Mouse (Mus musculus): ENCODE data around the gene Hoxb5. TPM values are rescaled to one million over a fixed set of nuclear protein-coding genes. Genes with fewer than 3 reads are reported as not detected.

Gene Hoxb5
- polyA plus RNA-seq, 1 experiment from 2014 or later, result 2.4 TPM

DNA sequence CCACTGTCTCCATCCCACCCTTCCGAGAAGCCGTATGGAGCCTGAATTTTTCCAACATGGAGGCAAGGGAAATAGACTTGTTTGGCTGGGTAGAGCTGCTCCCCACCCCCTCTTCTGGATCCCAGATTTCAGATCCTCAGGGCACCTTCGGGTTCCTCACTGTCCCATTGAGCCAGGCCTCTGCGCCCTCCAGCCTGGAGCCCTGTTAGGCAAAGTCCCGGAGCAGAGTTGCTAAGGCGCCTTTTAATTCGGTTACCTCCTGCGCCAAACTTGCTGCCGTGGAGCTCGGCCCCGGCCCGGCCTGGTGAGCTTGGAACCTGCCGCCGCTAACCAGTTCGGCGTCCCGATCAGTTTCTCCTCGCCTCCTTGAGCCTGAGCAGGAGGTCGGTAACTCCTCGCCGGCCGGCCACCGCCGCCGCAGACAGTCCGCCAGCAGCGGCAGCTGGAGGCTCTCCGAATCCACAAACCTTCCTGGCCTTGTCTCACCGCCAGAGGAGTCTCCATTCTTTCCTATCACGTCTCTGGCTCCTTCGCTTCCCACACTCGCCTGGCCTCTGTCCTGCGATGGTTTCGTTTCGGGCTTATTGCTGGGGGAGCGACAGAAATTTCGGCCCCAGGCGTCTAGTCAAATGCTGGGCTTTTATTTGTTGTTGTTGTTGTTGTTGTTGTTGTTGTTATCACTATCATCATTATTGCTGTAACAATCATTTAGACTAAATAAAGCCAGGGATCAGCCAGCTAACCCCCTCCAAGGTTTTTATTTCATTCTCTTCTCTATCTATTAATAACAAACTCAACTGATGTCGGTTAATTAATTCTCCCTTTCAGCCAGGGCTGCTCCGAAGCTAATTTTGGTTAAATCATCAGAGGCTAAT lies 38.8 kb downstream of the Hoxb5 start:
- under 1% methylated on average over 40 of the region's 40 CpGs for WGBS (ENCODE audit: insufficient replicate concordance)
- H3K4me1 ChIP-seq (ENCODE audit: control insufficient read depth, insufficient read depth, low read length), result peaks cover 11% of the 10 kb centered on the region
- peak overlapping the region; percentile 63 for H3K4me2 ChIP-seq
- H3K4me3 ChIP-seq (ENCODE audit: low read depth, low read length), result peak overlapping the region; percentile 45
- no peaks in the 10 kb centered on the region for H3K36me3 ChIP-seq (ENCODE audit: control insufficient read depth, insufficient read depth, low read length)
- no peaks in the 10 kb centered on the region for H3K9me3 ChIP-seq (replicated peaks; ENCODE audit: control insufficient read depth, low read length)
- peak overlapping the region; percentile 72 for H3K9ac ChIP-seq (ENCODE audit: low read depth, low read length)
- H3K27me3 ChIP-seq (ENCODE audit: control insufficient read depth, insufficient read depth, low read length), result peaks cover 96% of the 10 kb centered on the region
- no peak for ATAC-seq (replicated peaks; ENCODE audit: insufficient number of reproducible peaks, low FRiP score, low TSS enrichment)
- peak overlapping the region; percentile 70 for H3K27ac ChIP-seq (ENCODE audit: low read depth, low read length)

DNA sequence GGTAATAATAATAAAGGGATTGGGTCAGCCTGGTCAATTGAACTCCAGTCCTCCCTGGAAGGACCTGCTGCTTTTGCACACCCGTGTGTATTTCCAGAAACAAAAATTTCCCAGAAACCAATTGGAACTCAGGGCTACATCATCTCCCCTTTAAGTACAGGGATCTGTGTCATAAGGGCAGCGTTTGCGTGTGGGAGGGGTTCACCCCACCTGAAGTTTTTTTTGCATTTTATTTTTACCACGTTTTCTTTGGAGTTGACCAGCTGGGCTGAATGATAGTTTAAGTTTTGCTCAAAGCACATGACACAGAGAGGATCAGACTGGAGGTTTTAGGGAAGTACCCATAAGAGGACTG lies 39.4 kb downstream of the Hoxb5 start:
- H3K36me3 ChIP-seq (ENCODE audit: control insufficient read depth, insufficient read depth, low read length), result no peaks in the 10 kb centered on the region
- peaks cover 94% of the 10 kb centered on the region for H3K27me3 ChIP-seq (ENCODE audit: control insufficient read depth, insufficient read depth, low read length)
- no peaks in the 10 kb centered on the region for H3K9me3 ChIP-seq (replicated peaks; ENCODE audit: control insufficient read depth, low read length)
- H3K4me3 ChIP-seq (ENCODE audit: low read depth, low read length), result no peak overlapping the region
- no peak overlapping the region for H3K9ac ChIP-seq (ENCODE audit: low read depth, low read length)
- ATAC-seq (replicated peaks; ENCODE audit: insufficient number of reproducible peaks, low FRiP score, low TSS enrichment), result no peak
- 9% methylated on average over 4 of the region's 4 CpGs for WGBS (ENCODE audit: insufficient replicate concordance)
- H3K27ac ChIP-seq (ENCODE audit: low read depth, low read length), result peak overlapping the region; percentile 70; the same call in 1 of the 2 replicates
- peak overlapping the region; percentile 63; the same call in 1 of the 2 replicates for H3K4me2 ChIP-seq
- peaks cover 11% of the 10 kb centered on the region for H3K4me1 ChIP-seq (ENCODE audit: control insufficient read depth, insufficient read depth, low read length)

DNA sequence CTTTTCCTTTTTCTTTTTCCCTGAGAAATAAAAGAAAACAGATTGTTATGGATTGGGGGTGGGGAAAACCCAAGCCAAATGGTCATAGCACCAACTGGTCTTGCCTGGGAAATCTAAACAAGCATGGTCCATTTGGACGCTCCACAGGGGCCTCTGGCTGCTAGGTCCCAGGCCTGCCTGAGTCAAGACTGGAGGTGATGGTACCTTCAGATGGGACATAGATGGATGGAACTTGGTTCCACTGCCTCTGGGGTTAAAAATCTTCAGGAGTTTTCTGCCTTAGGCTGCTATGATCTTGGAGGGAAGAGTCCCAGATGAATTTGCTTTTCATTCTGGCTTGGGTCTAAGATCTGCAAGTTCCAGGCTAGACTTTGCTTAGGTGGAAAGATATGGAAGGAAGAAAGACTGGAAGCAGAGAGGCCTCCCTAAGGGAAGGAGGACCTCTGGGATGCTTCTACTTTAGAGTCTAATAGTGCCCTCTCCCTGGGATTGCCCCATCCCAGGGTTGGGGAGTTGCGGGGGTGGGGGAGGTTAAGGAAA lies 40.1 kb downstream of the Hoxb5 start:
- 40% methylated on average over 2 of the region's 2 CpGs for WGBS (ENCODE audit: insufficient replicate concordance)
- Histone ChIP-seq H3K27ac (ENCODE audit: low read depth, low read length) (no peak overlapping the region), H3K36me3 (ENCODE audit: control insufficient read depth, insufficient read depth, low read length) (no peaks in the 10 kb centered on the region), H3K27me3 (ENCODE audit: control insufficient read depth, insufficient read depth, low read length) (peaks cover 92% of the 10 kb centered on the region), H3K9me3 (replicated peaks; ENCODE audit: control insufficient read depth, low read length) (no peaks in the 10 kb centered on the region), H3K9ac (ENCODE audit: low read depth, low read length) (no peak overlapping the region), H3K4me3 (ENCODE audit: low read depth, low read length) (no peak overlapping the region), H3K4me1 (ENCODE audit: control insufficient read depth, insufficient read depth, low read length) (peaks cover 11% of the 10 kb centered on the region), H3K4me2 (no peak overlapping the region; the same call in 1 of the 2 replicates)
- ATAC-seq (replicated peaks; ENCODE audit: insufficient number of reproducible peaks, low FRiP score, low TSS enrichment), result no peak

DNA sequence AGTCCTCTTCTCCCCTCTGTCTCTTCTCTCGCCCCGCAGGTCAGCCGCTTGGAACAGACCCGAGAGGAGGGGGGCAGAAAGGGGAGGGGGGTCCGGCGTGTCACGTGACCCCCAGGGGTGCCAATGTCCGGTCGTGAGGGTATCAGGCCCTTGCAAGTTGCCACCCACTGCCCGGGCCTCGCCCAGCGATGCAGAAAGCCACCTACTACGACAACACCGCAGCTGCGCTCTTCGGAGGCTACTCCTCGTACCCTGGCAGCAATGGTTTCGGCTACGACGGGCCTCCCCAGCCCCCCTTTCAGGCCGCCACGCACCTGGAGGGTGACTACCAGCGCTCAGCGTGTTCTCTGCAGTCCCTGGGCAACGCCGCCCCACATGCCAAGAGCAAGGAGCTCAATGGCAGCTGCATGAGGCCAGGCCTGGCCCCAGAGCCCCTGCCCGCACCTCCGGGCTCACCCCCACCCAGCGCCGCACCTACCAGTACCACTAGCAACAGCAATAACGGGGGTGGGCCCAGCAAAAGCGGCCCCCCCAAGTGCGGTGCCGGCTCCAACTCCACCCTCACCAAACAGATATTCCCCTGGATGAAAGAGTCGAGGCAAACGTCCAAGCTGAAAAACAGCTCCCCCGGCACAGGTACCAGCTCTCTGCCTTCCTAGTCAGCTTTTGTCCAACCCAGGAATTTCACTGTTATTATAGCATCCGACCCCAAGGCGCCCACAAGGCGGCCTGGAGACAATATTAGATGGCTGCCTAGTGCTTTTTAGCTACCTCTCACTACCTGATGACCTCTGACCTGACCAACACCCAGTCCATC lies 41.1 kb downstream of the Hoxb5 start:
- H3K9ac ChIP-seq (ENCODE audit: low read depth, low read length), result peak overlapping the region; percentile 52; the same call in 1 of the 2 replicates
- peak overlapping the region; percentile 76 for H3K4me2 ChIP-seq
- H3K4me3 ChIP-seq (ENCODE audit: low read depth, low read length), result no peak overlapping the region
- no peaks in the 10 kb centered on the region for H3K36me3 ChIP-seq (ENCODE audit: control insufficient read depth, insufficient read depth, low read length)
- peaks cover 11% of the 10 kb centered on the region for H3K4me1 ChIP-seq (ENCODE audit: control insufficient read depth, insufficient read depth, low read length)
- peaks cover 92% of the 10 kb centered on the region for H3K27me3 ChIP-seq (ENCODE audit: control insufficient read depth, insufficient read depth, low read length)
- 10% methylated on average over 40 of the region's 40 CpGs for WGBS (ENCODE audit: insufficient replicate concordance)
- no peaks in the 10 kb centered on the region for H3K9me3 ChIP-seq (replicated peaks; ENCODE audit: control insufficient read depth, low read length)
- H3K27ac ChIP-seq (ENCODE audit: low read depth, low read length), result peak overlapping the region; percentile 29; the same call in 1 of the 2 replicates
- ATAC-seq (replicated peaks; ENCODE audit: insufficient number of reproducible peaks, low FRiP score, low TSS enrichment), result 0 out of 2 replicates have a peak, but pooled peaks have one; percentile 17

DNA sequence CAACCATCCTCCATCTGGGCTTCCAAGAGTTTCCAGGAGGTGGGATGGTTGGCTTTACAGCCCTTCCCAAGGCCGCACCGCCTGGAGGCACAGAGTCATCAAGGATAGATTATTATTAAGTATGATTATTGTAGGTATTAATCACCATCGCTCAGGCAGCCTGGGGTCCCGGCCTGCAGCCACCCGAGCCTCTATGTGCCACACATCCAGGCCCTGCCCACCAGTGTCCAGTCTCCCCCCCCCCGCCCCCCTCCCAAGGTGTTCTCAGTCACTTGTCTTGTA lies 41.7 kb downstream of the Hoxb5 start:
- WGBS (ENCODE audit: insufficient replicate concordance), result 24% methylated on average over 5 of the region's 6 CpGs
- Histone ChIP-seq H3K4me2 (peak overlapping the region; percentile 76), H3K4me3 (ENCODE audit: low read depth, low read length) (0 out of 2 replicates have a peak overlapping the region, but pooled peaks have one; percentile 2), H3K36me3 (ENCODE audit: control insufficient read depth, insufficient read depth, low read length) (no peaks in the 10 kb centered on the region), H3K4me1 (ENCODE audit: control insufficient read depth, insufficient read depth, low read length) (peaks cover 11% of the 10 kb centered on the region), H3K9me3 (replicated peaks; ENCODE audit: control insufficient read depth, low read length) (no peaks in the 10 kb centered on the region), H3K9ac (ENCODE audit: low read depth, low read length) (peak overlapping the region; percentile 22; the same call in 1 of the 2 replicates), H3K27ac (ENCODE audit: low read depth, low read length) (peak overlapping the region; percentile 29; the same call in 1 of the 2 replicates), H3K27me3 (ENCODE audit: control insufficient read depth, insufficient read depth, low read length) (peaks cover 92% of the 10 kb centered on the region)
- no peak for ATAC-seq (replicated peaks; ENCODE audit: insufficient number of reproducible peaks, low FRiP score, low TSS enrichment)

DNA sequence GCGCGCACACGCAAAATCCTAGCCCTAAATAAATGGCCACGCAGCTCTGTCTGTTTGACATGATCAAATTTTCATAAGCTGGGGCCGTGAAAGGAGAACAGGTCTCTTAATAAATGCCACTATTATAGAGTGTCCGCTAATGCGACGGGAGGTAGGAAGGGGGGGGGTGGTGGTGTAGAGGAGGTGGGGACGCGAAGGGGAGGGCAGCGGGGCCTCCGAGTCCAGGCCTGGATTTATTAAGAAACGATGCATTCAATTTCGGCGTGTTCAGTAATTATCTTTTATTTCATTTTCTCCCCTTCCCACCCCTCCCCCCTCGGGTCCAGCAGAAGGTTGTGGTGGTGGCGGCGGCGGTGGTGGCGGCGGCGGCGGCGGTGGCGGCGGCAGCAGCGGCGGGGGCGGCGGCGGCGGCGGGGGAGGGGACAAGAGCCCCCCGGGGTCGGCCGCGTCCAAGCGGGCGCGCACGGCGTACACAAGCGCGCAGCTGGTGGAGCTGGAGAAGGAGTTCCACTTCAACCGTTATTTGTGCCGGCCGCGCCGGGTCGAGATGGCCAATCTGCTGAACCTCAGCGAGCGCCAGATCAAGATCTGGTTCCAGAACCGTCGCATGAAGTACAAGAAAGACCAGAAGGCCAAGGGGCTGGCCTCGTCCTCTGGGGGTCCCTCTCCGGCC lies 42.2 kb downstream of the Hoxb5 start:
- Histone ChIP-seq H3K9ac (ENCODE audit: low read depth, low read length) (peak overlapping the region; percentile 52; the same call in 1 of the 2 replicates), H3K27ac (ENCODE audit: low read depth, low read length) (peak overlapping the region; percentile 41; the same call in 1 of the 2 replicates), H3K4me1 (ENCODE audit: control insufficient read depth, insufficient read depth, low read length) (peaks cover 14% of the 10 kb centered on the region), H3K9me3 (replicated peaks; ENCODE audit: control insufficient read depth, low read length) (no peaks in the 10 kb centered on the region), H3K36me3 (ENCODE audit: control insufficient read depth, insufficient read depth, low read length) (no peaks in the 10 kb centered on the region), H3K4me2 (peak overlapping the region; percentile 76), H3K27me3 (ENCODE audit: control insufficient read depth, insufficient read depth, low read length) (peaks cover 91% of the 10 kb centered on the region), H3K4me3 (ENCODE audit: low read depth, low read length) (peak overlapping the region; percentile 45)
- WGBS (ENCODE audit: insufficient replicate concordance), result 4% methylated on average over 39 of the region's 56 CpGs
- no peak for ATAC-seq (replicated peaks; ENCODE audit: insufficient number of reproducible peaks, low FRiP score, low TSS enrichment)

DNA sequence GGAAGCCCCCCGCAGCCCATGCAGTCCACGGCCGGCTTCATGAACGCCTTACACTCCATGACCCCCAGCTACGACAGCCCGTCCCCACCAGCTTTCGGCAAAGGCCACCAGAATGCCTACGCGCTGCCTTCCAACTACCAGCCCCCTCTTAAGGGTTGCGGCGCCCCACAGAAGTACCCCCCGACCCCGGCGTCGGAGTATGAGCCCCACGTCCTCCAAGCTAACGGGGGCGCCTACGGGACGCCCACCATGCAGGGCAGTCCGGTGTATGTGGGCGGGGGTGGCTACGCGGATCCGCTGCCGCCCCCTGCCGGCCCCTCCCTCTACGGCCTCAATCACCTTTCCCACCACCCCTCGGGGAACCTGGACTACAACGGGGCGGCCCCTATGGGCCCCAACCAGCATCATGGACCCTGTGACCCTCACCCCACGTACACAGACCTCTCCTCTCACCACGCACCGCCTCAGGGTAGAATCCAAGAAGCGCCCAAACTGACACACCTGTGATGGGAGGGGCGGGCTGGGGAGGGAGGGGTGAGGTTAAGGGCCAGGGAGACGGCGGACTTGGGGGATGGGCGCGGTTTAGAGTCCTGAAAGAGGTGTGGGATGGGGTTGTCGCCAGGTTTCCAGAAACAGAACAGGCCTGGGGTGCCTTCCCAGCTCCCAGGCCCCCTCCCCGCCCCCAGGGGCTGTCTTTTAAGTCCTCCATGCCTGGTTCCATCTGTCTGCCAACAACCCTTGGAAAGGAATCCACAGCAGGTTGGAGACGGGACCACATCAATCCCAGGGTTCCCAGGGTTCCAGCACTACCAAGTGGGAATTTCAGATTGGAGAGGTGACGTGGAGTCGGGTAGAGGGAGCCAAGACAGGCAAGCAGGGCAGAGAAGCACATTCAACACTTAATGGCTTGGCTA lies 43.0 kb downstream of the Hoxb5 start:
- H3K9ac ChIP-seq (ENCODE audit: low read depth, low read length), result peak overlapping the region; percentile 52; the same call in 1 of the 2 replicates
- no peaks in the 10 kb centered on the region for H3K36me3 ChIP-seq (ENCODE audit: control insufficient read depth, insufficient read depth, low read length)
- no peaks in the 10 kb centered on the region for H3K9me3 ChIP-seq (replicated peaks; ENCODE audit: control insufficient read depth, low read length)
- WGBS (ENCODE audit: insufficient replicate concordance), result 4% methylated on average over 44 of the region's 45 CpGs
- H3K4me1 ChIP-seq (ENCODE audit: control insufficient read depth, insufficient read depth, low read length), result peaks cover 14% of the 10 kb centered on the region
- ATAC-seq (replicated peaks; ENCODE audit: insufficient number of reproducible peaks, low FRiP score, low TSS enrichment), result no peak
- H3K27me3 ChIP-seq (ENCODE audit: control insufficient read depth, insufficient read depth, low read length), result peaks cover 92% of the 10 kb centered on the region
- peak overlapping the region; percentile 76 for H3K4me2 ChIP-seq
- H3K4me3 ChIP-seq (ENCODE audit: low read depth, low read length), result peak overlapping the region; percentile 45
- peak overlapping the region; percentile 41; the same call in 1 of the 2 replicates for H3K27ac ChIP-seq (ENCODE audit: low read depth, low read length)
